Mouse (Mus musculus): ENCODE data around the gene Tango2. TPM values are rescaled to one million over a fixed set of nuclear protein-coding genes. Genes with fewer than 3 reads are reported as not detected.

Gene Tango2
- polyA plus RNA-seq, 1 experiment from 2014 or later, result 23.7 TPM

DNA sequence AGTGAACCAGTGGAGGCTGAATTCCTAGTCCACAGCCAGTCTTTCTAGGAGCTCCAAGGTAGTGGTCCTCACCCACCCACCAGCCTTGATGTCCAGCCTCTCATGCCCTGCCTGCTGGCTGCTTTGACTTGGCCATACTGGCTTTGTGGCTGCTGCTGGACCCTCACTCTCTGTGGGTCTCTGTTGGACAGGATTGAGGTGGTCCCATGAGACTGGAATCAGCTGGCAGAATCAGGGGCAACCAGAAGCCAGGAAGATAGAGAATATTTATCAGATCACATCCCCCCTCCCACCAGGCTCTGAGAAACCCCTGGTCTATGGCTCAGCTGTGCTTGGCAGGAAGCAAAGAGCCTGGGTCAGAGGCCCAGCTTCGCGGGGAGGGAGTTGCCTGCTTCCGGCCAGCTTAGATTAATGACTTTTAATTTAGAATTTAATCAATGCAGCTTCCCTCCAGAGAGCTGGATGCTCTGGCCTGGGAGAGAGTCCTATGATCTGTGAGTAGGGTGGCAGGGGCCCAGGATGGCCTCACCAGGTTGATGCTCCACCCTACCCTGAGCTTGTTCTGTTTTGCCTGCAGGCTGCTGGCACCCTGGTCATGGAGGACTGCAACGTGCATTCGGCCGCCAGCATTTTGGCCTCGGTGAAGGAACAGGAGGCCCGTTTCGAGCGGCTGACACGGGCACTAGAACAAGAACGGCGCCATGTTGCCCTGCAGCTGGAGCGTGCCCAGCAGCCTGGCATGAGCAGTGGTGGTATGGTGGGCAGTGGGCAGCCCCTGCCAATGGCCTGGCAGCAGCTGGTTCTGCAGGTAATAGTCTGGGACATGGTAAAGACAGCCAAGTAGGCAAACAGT, 40.9 kb upstream of the Tango2 start:
- peak overlapping the region; percentile 61 for H3K27ac ChIP-seq
- DNase-seq (ENCODE audit: low spot score), result no peak
- 78% methylated on average over 14 of the region's 14 CpGs for WGBS

GRCm38 (mm10) chr16:18387704-18388582, 40.0 kb upstream of the Tango2 start:
- no peak for DNase-seq (ENCODE audit: low spot score)
- peak overlapping the region; percentile 61 for H3K27ac ChIP-seq
- no peaks in the 10 kb centered on the region for H3K9me3 ChIP-seq (replicated peaks)
- H3K36me3 ChIP-seq, result no peaks in the 10 kb centered on the region
- no peaks in the 10 kb centered on the region for H3K27me3 ChIP-seq (ENCODE audit: low read depth, poor library complexity, severe bottlenecking)
- no peak overlapping the region for H3K4me3 ChIP-seq
- H3K4me1 ChIP-seq, result peaks cover 61% of the 10 kb centered on the region
- WGBS, result 58% methylated on average over 5 of the region's 7 CpGs

More for the DNA sequence above, 40.9 kb upstream of the Tango2 start:
- Histone ChIP-seq H3K9me3 (replicated peaks) (no peaks in the 10 kb centered on the region), H3K4me3 (no peak overlapping the region), H3K36me3 (no peaks in the 10 kb centered on the region), H3K27me3 (ENCODE audit: low read depth, poor library complexity, severe bottlenecking) (no peaks in the 10 kb centered on the region), H3K4me1 (peaks cover 61% of the 10 kb centered on the region)

DNA sequence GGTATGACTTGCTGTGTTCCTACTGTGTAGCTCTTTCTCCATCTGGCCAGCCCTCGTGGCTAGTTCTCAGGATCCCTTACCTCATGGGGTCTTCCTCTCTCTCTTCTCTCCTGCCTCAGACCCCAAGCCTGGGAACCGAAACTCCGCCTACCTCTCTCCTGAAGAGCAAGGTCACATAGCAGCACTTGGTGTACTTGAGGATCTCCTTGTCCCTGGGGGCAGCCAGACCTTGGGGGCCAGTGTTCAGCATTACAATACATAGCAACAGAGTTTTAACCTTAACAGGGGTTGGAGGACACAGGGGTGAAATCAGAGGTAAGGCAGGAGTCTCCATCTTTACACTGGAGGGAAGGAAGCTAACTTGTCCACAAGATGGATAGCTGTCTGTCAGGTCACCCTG, 39.1 kb upstream of the Tango2 start:
- no peak for DNase-seq (ENCODE audit: low spot score)
- H3K9me3 ChIP-seq (replicated peaks), result no peaks in the 10 kb centered on the region
- no peaks in the 10 kb centered on the region for H3K27me3 ChIP-seq (ENCODE audit: low read depth, poor library complexity, severe bottlenecking)
- peaks cover 62% of the 10 kb centered on the region for H3K4me1 ChIP-seq
- H3K4me3 ChIP-seq, result no peak overlapping the region
- no peak overlapping the region; the same call in 1 of the 2 replicates for H3K27ac ChIP-seq
- no peaks in the 10 kb centered on the region for H3K36me3 ChIP-seq
- WGBS, result 56% methylated on average over 3 of the region's 3 CpGs

GRCm38 (mm10) chr16:18386451-18386850, 38.5 kb upstream of the Tango2 start:
- Histone ChIP-seq H3K9me3 (replicated peaks) (no peaks in the 10 kb centered on the region), H3K36me3 (no peaks in the 10 kb centered on the region), H3K4me3 (no peak overlapping the region), H3K27ac (no peak overlapping the region), H3K4me1 (peaks cover 65% of the 10 kb centered on the region), H3K27me3 (ENCODE audit: low read depth, poor library complexity, severe bottlenecking) (no peaks in the 10 kb centered on the region)
- 85% methylated on average over 7 of the region's 7 CpGs for WGBS
- no peak for DNase-seq (ENCODE audit: low spot score)

GRCm38 (mm10) chr16:18385411-18385810, 37.5 kb upstream of the Tango2 start:
- no peak for DNase-seq (ENCODE audit: low spot score)
- Histone ChIP-seq H3K4me1 (peaks cover 75% of the 10 kb centered on the region), H3K9me3 (replicated peaks) (no peaks in the 10 kb centered on the region), H3K27ac (no peak overlapping the region), H3K4me3 (no peak overlapping the region), H3K27me3 (ENCODE audit: low read depth, poor library complexity, severe bottlenecking) (no peaks in the 10 kb centered on the region), H3K36me3 (no peaks in the 10 kb centered on the region)
- 83% methylated on average over 5 of the region's 5 CpGs for WGBS

DNA sequence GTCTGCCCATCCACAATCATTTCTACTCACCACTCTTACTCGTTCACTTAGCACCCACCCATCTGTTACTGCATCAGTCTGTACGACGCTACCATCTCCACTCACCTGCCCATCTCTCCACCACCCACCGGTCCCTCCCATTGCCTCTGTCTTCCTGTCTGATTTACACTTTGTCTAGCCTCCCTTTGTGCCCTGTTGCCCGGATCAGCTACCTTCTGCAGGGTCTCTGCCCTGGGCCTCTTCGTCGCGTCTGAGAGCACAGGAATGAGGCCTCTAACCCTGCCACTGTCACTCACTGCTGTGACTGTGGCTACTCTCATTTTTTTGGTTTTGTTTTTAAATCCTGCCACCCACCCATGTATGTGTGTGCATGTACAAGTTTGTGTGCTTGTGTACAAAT, 36.8 kb upstream of the Tango2 start:
- DNase-seq (ENCODE audit: low spot score), result no peak
- WGBS, result 68% methylated on average over 8 of the region's 8 CpGs
- peaks cover 81% of the 10 kb centered on the region for H3K4me1 ChIP-seq

GRCm38 (mm10) chr16:18384211-18384610, 36.3 kb upstream of the Tango2 start:
- 80% methylated on average over 7 of the region's 7 CpGs for WGBS
- peaks cover 80% of the 10 kb centered on the region for H3K4me1 ChIP-seq
- no peaks in the 10 kb centered on the region for H3K9me3 ChIP-seq (replicated peaks)
- no peaks in the 10 kb centered on the region for H3K36me3 ChIP-seq
- peak overlapping the region; percentile 33; the same call in 1 of the 2 replicates for H3K27ac ChIP-seq
- H3K27me3 ChIP-seq (ENCODE audit: low read depth, poor library complexity, severe bottlenecking), result no peaks in the 10 kb centered on the region
- no peak overlapping the region for H3K4me3 ChIP-seq
- DNase-seq (ENCODE audit: low spot score), result no peak

More for the DNA sequence above, 36.8 kb upstream of the Tango2 start:
- Histone ChIP-seq H3K27ac (peak overlapping the region; percentile 33; the same call in 1 of the 2 replicates), H3K4me3 (no peak overlapping the region), H3K27me3 (ENCODE audit: low read depth, poor library complexity, severe bottlenecking) (no peaks in the 10 kb centered on the region), H3K9me3 (replicated peaks) (no peaks in the 10 kb centered on the region), H3K36me3 (no peaks in the 10 kb centered on the region)

DNA sequence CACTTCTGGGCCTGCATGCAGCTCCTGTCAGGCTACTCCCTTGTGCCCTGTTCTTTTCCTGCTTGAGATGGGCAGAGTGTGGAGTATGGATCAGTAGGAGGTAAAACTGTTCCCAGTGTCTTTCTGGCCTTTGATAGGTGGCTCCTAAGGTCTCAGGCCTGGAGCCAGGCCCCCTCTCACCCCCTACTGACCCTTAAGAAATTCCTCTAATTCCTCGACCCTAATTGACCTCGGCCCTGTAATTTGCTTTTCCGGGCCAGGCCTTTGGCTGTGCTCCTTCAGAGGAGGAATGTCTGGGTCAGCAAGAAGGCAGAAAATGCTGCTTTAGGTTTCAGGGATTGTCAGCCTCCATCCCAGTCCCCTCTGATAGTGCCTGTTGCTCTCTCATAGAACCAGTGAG, 35.9 kb upstream of the Tango2 start:
- DNase-seq (ENCODE audit: low spot score), result no peak
- WGBS, result 0% methylated on average over 3 of the region's 3 CpGs

DNA sequence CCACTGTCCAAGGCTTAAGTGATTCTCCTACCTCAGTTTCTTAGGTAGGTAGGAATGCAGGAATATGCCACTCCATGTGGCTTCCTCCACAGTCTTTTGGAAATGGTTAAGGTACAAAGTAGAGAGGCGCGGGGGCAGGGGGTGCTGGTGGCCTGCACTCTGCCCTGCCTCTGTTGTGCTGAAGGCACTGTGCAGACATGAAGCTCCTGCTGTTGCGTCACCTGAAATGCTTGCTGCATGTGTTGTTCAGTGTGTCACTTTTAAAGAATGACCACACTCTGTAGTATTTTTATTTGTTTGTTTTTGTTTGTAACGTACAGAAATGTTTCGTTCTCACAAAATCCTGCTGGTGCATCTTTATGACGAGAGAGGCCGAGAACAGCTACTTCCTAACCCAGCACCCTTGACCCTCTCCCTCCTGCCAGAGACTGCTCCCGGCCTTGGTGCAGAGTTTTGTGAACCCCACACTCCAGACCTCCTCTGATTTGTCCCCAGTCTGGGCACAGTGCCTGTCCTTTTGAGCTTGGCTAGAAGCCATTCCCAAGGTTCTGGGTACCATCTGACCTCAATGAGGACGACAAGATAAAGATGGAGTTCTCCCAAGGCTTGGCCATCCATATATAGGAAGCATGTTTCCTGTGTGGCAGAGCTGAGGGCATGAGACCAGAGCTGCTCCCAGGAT, 35.3 kb upstream of the Tango2 start:
- no peaks in the 10 kb centered on the region for H3K9me3 ChIP-seq (replicated peaks)
- H3K27ac ChIP-seq, result peak overlapping the region; percentile 33; the same call in 1 of the 2 replicates
- no peaks in the 10 kb centered on the region for H3K36me3 ChIP-seq
- peaks cover 70% of the 10 kb centered on the region for H3K4me1 ChIP-seq
- 73% methylated on average over 9 of the region's 9 CpGs for WGBS
- no peaks in the 10 kb centered on the region for H3K27me3 ChIP-seq (ENCODE audit: low read depth, poor library complexity, severe bottlenecking)
- DNase-seq (ENCODE audit: low spot score), result no peak
- no peak overlapping the region for H3K4me3 ChIP-seq

More for the DNA sequence above, 35.9 kb upstream of the Tango2 start:
- H3K4me3 ChIP-seq, result no peak overlapping the region
- H3K4me1 ChIP-seq, result peaks cover 75% of the 10 kb centered on the region
- no peaks in the 10 kb centered on the region for H3K9me3 ChIP-seq (replicated peaks)
- no peaks in the 10 kb centered on the region for H3K27me3 ChIP-seq (ENCODE audit: low read depth, poor library complexity, severe bottlenecking)
- H3K36me3 ChIP-seq, result no peaks in the 10 kb centered on the region
- H3K27ac ChIP-seq, result peak overlapping the region; percentile 33

DNA sequence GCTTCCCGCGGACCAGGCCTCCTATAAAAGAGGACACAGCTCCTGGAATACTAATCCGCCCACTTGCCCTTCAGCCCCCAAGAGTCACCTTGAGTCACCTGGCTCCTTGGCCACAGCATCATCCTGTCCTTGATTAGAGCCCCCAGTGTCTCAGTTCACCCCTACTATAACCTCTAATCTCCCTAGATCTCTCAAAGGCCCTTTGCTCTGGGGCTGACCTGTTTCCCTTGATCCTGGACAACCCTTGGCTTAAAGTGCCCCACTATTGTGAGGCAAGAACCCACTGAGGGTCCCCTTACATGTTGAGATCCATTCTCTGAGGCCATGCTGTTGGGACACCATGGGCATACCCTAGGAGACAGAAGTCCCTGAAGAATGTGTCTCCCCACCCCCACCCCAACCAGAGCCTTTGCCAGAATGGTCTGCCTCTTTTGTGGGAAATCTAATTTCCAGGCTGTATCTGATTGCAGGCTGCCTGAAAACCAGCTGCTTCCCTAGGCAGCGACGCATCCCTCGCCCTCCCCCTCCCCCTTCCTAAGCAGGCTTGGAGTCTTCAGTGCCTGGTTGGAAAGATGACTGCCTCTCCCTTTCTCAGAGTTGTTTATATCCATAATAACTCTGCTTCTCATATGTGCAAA, 33.8 kb upstream of the Tango2 start:
- Histone ChIP-seq H3K9me3 (replicated peaks) (no peaks in the 10 kb centered on the region), H3K4me1 (peaks cover 64% of the 10 kb centered on the region), H3K36me3 (no peaks in the 10 kb centered on the region), H3K27ac (peak overlapping the region; percentile 1; the same call in 1 of the 2 replicates), H3K4me3 (no peak overlapping the region), H3K27me3 (ENCODE audit: low read depth, poor library complexity, severe bottlenecking) (no peaks in the 10 kb centered on the region)
- no peak for DNase-seq (ENCODE audit: low spot score)
- 45% methylated on average over 6 of the region's 6 CpGs for WGBS

- H3K9me3 ChIP-seq (replicated peaks), result no peaks in the 10 kb centered on the region
- peak overlapping the region; percentile 50 for H3K27ac ChIP-seq
- H3K36me3 ChIP-seq, result no peaks in the 10 kb centered on the region
- DNase-seq (ENCODE audit: low spot score), result no peak
- no peaks in the 10 kb centered on the region for H3K27me3 ChIP-seq (ENCODE audit: low read depth, poor library complexity, severe bottlenecking)
- H3K4me3 ChIP-seq, result no peak overlapping the region
- WGBS, result 48% methylated on average over 6 of the region's 6 CpGs
- peaks cover 65% of the 10 kb centered on the region for H3K4me1 ChIP-seq
Measured at GRCm38 (mm10) chr16:18380495-18381063, 32.7 kb upstream of the Tango2 start.
